Mouse (Mus musculus): ENCODE data around the gene Myom1. TPM values are rescaled to one million over a fixed set of nuclear protein-coding genes. Genes with fewer than 3 reads are reported as not detected.

The Myom1 gene
- polyA plus RNA-seq, 1 experiment: 1.8 TPM

- Histone ChIP-seq H3K4me3 (ENCODE audit: insufficient read depth, low read length) (no peak overlapping the region), H3K4me1 (ENCODE audit: control insufficient read depth, insufficient read depth, low read length) (no peaks in the 10 kb centered on the region), H3K27ac (ENCODE audit: insufficient read depth, low read depth, low read length) (no peak overlapping the region)
- no peak for TF ChIP-seq POLR2A (IDR thresholded peaks at IDR 0.05; ENCODE audit: borderline replicate concordance, low read depth, low read length)
- no peak for TF ChIP-seq CTCF (IDR thresholded peaks at IDR 0.05; ENCODE audit: low read depth, low read length)
These were observed 8.3 kb downstream of the Myom1 start for GRCm38 (mm10) chr17:71010646-71011242.

- TF ChIP-seq CTCF (IDR thresholded peaks at IDR 0.05; ENCODE audit: low read depth, low read length) (no peak), POLR2A (IDR thresholded peaks at IDR 0.05; ENCODE audit: borderline replicate concordance, low read depth, low read length) (no peak)
- H3K4me1 ChIP-seq (ENCODE audit: control insufficient read depth, insufficient read depth, low read length): no peaks in the 10 kb centered on the region
- H3K4me3 ChIP-seq (ENCODE audit: insufficient read depth, low read length): no peak overlapping the region
- H3K27ac ChIP-seq (ENCODE audit: insufficient read depth, low read depth, low read length): no peak overlapping the region
These were observed 9.7 kb downstream of the Myom1 start for GRCm38 (mm10) chr17:71011931-71012662.

- no peaks in the 10 kb centered on the region for H3K4me1 ChIP-seq (ENCODE audit: control insufficient read depth, insufficient read depth, low read length)
- TF ChIP-seq CTCF (IDR thresholded peaks at IDR 0.05; ENCODE audit: low read depth, low read length) (no peak), POLR2A (IDR thresholded peaks at IDR 0.05; ENCODE audit: borderline replicate concordance, low read depth, low read length) (no peak)
- no peak overlapping the region for H3K4me3 ChIP-seq (ENCODE audit: insufficient read depth, low read length)
- no peak overlapping the region for H3K27ac ChIP-seq (ENCODE audit: insufficient read depth, low read depth, low read length)
These were observed 10.7 kb downstream of the Myom1 start for GRCm38 (mm10) chr17:71013105-71013504.

GRCm38 (mm10) chr17:71014911-71015310 lies 12.5 kb downstream of the Myom1 start:
- Histone ChIP-seq H3K4me1 (ENCODE audit: control insufficient read depth, insufficient read depth, low read length) (0 out of 2 replicates have a peak, but pooled peaks cover 2% of the 10 kb centered on the region), H3K27ac (ENCODE audit: insufficient read depth, low read depth, low read length) (no peak overlapping the region), H3K4me3 (ENCODE audit: insufficient read depth, low read length) (no peak overlapping the region)
- TF ChIP-seq POLR2A (IDR thresholded peaks at IDR 0.05; ENCODE audit: borderline replicate concordance, low read depth, low read length) (no peak), CTCF (IDR thresholded peaks at IDR 0.05; ENCODE audit: low read depth, low read length) (no peak)

- TF ChIP-seq CTCF (IDR thresholded peaks at IDR 0.05; ENCODE audit: low read depth, low read length) (no peak), POLR2A (IDR thresholded peaks at IDR 0.05; ENCODE audit: borderline replicate concordance, low read depth, low read length) (no peak)
- Histone ChIP-seq H3K4me1 (ENCODE audit: control insufficient read depth, insufficient read depth, low read length) (peaks cover 4% of the 10 kb centered on the region), H3K27ac (ENCODE audit: insufficient read depth, low read depth, low read length) (no peak overlapping the region)
These were observed 15.1 kb downstream of the Myom1 start for GRCm38 (mm10) chr17:71017457-71017998.

GRCm38 (mm10) chr17:71018151-71018550 lies 15.7 kb downstream of the Myom1 start:
- Histone ChIP-seq H3K4me1 (ENCODE audit: control insufficient read depth, insufficient read depth, low read length) (peaks cover 4% of the 10 kb centered on the region), H3K4me3 (ENCODE audit: insufficient read depth, low read length) (no peak overlapping the region), H3K27ac (ENCODE audit: insufficient read depth, low read depth, low read length) (no peak overlapping the region)
- TF ChIP-seq POLR2A (IDR thresholded peaks at IDR 0.05; ENCODE audit: borderline replicate concordance, low read depth, low read length) (no peak), CTCF (IDR thresholded peaks at IDR 0.05; ENCODE audit: low read depth, low read length) (no peak)

More at GRCm38 (mm10) chr17:71017457-71017998, 15.1 kb downstream of the Myom1 start:
- H3K4me3 ChIP-seq (ENCODE audit: insufficient read depth, low read length): no peak overlapping the region

- no peak for TF ChIP-seq CTCF (IDR thresholded peaks at IDR 0.05; ENCODE audit: low read depth, low read length)
- no peak for TF ChIP-seq POLR2A (IDR thresholded peaks at IDR 0.05; ENCODE audit: borderline replicate concordance, low read depth, low read length)
- no peak overlapping the region for H3K4me3 ChIP-seq (ENCODE audit: insufficient read depth, low read length)
- H3K27ac ChIP-seq (ENCODE audit: insufficient read depth, low read depth, low read length): no peak overlapping the region
- H3K4me1 ChIP-seq (ENCODE audit: control insufficient read depth, insufficient read depth, low read length): peaks cover 4% of the 10 kb centered on the region
These were observed 16.3 kb downstream of the Myom1 start for GRCm38 (mm10) chr17:71018616-71019308.

GRCm38 (mm10) chr17:71019309-71019655 lies 16.8 kb downstream of the Myom1 start:
- no peak overlapping the region for H3K27ac ChIP-seq (ENCODE audit: insufficient read depth, low read depth, low read length)
- H3K4me1 ChIP-seq (ENCODE audit: control insufficient read depth, insufficient read depth, low read length): peaks cover 4% of the 10 kb centered on the region
- TF ChIP-seq CTCF (IDR thresholded peaks at IDR 0.05; ENCODE audit: low read depth, low read length) (no peak), POLR2A (IDR thresholded peaks at IDR 0.05; ENCODE audit: borderline replicate concordance, low read depth, low read length) (no peak)
- no peak overlapping the region for H3K4me3 ChIP-seq (ENCODE audit: insufficient read depth, low read length)

- no peak overlapping the region for H3K4me3 ChIP-seq (ENCODE audit: insufficient read depth, low read length)
These were observed 17.4 kb downstream of the Myom1 start for GRCm38 (mm10) chr17:71019860-71020259.

More at GRCm38 (mm10) chr17:71019860-71020259, 17.4 kb downstream of the Myom1 start:
- H3K27ac ChIP-seq (ENCODE audit: insufficient read depth, low read depth, low read length): no peak overlapping the region
- TF ChIP-seq CTCF (IDR thresholded peaks at IDR 0.05; ENCODE audit: low read depth, low read length): no peak
- TF ChIP-seq POLR2A (IDR thresholded peaks at IDR 0.05; ENCODE audit: borderline replicate concordance, low read depth, low read length): no peak
- peaks cover 4% of the 10 kb centered on the region for H3K4me1 ChIP-seq (ENCODE audit: control insufficient read depth, insufficient read depth, low read length)

Data from bone marrow macrophage, adult 2 months (primary cell).